Mouse (Mus musculus): ENCODE data around the gene Sys1. TPM values are rescaled to one million over a fixed set of nuclear protein-coding genes. Genes with fewer than 3 reads are reported as not detected.
A peak's percentile ranks its signal among the peaks of the same experiment; 100 is the strongest.

Gene Sys1
- polyA plus RNA-seq (2012; rRNA removed) (48.4 and 68.8 TPM in 2 replicates), polyA plus RNA-seq (2014; fragmentation: Nextera tagmentation; extraction: Ambion mirVana) (73.1 TPM in 2 replicates)

DNA sequence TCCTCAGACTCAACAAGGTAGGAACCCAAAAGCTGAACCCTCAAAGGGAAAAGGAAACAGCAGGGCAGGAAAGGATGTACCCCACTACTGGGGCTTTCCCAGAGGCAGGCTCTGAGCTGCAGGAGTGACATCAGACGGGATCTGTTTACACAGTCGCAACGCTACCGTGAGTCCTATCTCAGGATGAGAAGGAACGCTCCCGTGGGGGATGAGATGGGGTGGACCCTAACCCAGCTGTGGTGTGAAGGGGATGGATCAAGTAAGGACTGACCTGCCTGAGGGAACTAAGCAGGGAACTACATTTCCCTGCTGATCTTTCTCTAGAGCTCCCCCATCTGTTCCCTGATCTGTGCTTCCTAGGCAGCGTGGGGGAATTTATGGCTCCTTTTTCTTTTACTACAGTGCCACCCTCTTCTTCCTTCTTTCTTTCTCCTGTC is at the start of gene Sys1:
TSS of gene Sys1 (plus strand) at position 101 of the 437 bp plus-strand sequence.
- 3% methylated on average over 7 of the region's 7 CpGs for WGBS
- ATAC-seq (ENCODE audit: low FRiP score, low read depth) (no peak), DNase-seq (ENCODE audit: low spot score) (no peak)
- H3K27me3 ChIP-seq (ENCODE audit: control insufficient read depth, insufficient read depth, low read length), result no peaks in the 10 kb centered on the region
- no peaks in the 10 kb centered on the region for H3K9me3 ChIP-seq (ENCODE audit: control insufficient read depth, low read length)
- peaks cover 32% of the 10 kb centered on the region for H3K4me1 ChIP-seq (ENCODE audit: control insufficient read depth, insufficient read depth, low read length)
- no peak for TF ChIP-seq POLR2A (IDR thresholded peaks at IDR 0.05; ENCODE audit: borderline replicate concordance, extremely low read depth, insufficient read depth, insufficient read length)
- H3K4me2 ChIP-seq (replicated peaks; ENCODE audit: low read depth, low read length, severe bottlenecking), result peak within 1 kb of the TSS; percentile 26; the same call in 1 of the 2 replicates
- H3K4me3 ChIP-seq (replicated peaks; ENCODE audit: low read length), result 0 out of 2 replicates have a peak within 1 kb of the TSS, but pooled peaks have one; percentile 17
- H3K9ac ChIP-seq (ENCODE audit: low read depth, low read length, severe bottlenecking), result no peak within 1 kb of the TSS; the same call in 1 of the 2 replicates
- H3K27ac ChIP-seq (replicated peaks; ENCODE audit: low read depth, low read length), result no peak within 1 kb of the TSS
- no peaks in the 10 kb centered on the region for H3K36me3 ChIP-seq (ENCODE audit: control insufficient read depth, insufficient read depth, low read length)

- H3K4me1 ChIP-seq (ENCODE audit: control insufficient read depth, insufficient read depth, low read length), result peaks cover 19% of the 10 kb centered on the region
- no peak overlapping the region for H3K27ac ChIP-seq (replicated peaks; ENCODE audit: low read depth, low read length)
- no peak for ATAC-seq (ENCODE audit: low FRiP score, low read depth)
- no peaks in the 10 kb centered on the region for H3K9me3 ChIP-seq (ENCODE audit: control insufficient read depth, low read length)
- 3% methylated on average over 22 of the region's 22 CpGs for WGBS
- H3K4me2 ChIP-seq (replicated peaks; ENCODE audit: low read depth, low read length, severe bottlenecking), result no peak overlapping the region
- peak; percentile 69 for DNase-seq (ENCODE audit: low spot score)
- H3K9ac ChIP-seq (ENCODE audit: low read depth, low read length, severe bottlenecking), result no peak overlapping the region
- no peak overlapping the region for H3K4me3 ChIP-seq (replicated peaks; ENCODE audit: low read length)
- peaks cover 63% of the 10 kb centered on the region for H3K27me3 ChIP-seq (ENCODE audit: control insufficient read depth, insufficient read depth, low read length)
- no peaks in the 10 kb centered on the region for H3K36me3 ChIP-seq (ENCODE audit: control insufficient read depth, insufficient read depth, low read length)
- TF ChIP-seq POLR2A (IDR thresholded peaks at IDR 0.05; ENCODE audit: borderline replicate concordance, extremely low read depth, insufficient read depth, insufficient read length), result no peak
These were observed 49.1 kb upstream of the Sys1 start for GRCm38 (mm10) chr2:164407708-164408107.

DNA sequence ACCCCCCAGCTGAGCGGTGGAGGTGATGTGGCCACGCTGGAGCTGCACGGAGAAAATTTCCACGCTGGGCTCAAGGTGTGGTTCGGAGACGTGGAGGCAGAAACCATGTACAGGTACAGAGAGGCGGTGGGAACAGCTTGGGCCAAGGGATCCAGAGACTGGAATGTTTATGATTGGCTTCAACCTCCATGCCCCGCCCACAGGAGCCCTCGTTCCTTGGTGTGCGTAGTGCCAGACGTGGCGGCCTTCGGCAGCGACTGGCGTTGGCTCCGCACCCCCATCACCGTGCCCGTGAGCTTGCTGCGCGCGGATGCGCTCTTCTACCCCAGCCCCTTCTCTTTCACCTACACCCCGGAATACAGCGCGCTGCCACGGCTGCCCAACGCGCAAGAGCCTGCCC is 42.6 kb upstream of the Sys1 start:
- 24% methylated on average over 28 of the region's 28 CpGs for WGBS
- Histone ChIP-seq H3K4me3 (replicated peaks; ENCODE audit: low read length) (peak overlapping the region; percentile 18; the same call in 1 of the 2 replicates), H3K36me3 (ENCODE audit: control insufficient read depth, insufficient read depth, low read length) (no peaks in the 10 kb centered on the region), H3K9ac (ENCODE audit: low read depth, low read length, severe bottlenecking) (peak overlapping the region; percentile 41; the same call in 1 of the 2 replicates), H3K9me3 (ENCODE audit: control insufficient read depth, low read length) (no peaks in the 10 kb centered on the region), H3K27ac (replicated peaks; ENCODE audit: low read depth, low read length) (no peak overlapping the region), H3K27me3 (ENCODE audit: control insufficient read depth, insufficient read depth, low read length) (peaks cover 4% of the 10 kb centered on the region; the same call in 1 of the 2 replicates), H3K4me2 (replicated peaks; ENCODE audit: low read depth, low read length, severe bottlenecking) (peak overlapping the region; percentile 47), H3K4me1 (ENCODE audit: control insufficient read depth, insufficient read depth, low read length) (peaks cover 9% of the 10 kb centered on the region)
- TF ChIP-seq POLR2A (IDR thresholded peaks at IDR 0.05; ENCODE audit: borderline replicate concordance, extremely low read depth, insufficient read depth, insufficient read length), result no peak
- 0 out of 2 replicates have a peak, but pooled peaks have one; percentile 15 for ATAC-seq (ENCODE audit: low FRiP score, low read depth)
- no peak for DNase-seq (ENCODE audit: low spot score)

- H3K9ac ChIP-seq (ENCODE audit: low read depth, low read length, severe bottlenecking), result peak overlapping the region; percentile 41; the same call in 1 of the 2 replicates
- DNase-seq (ENCODE audit: low spot score) (no peak), ATAC-seq (ENCODE audit: low FRiP score, low read depth) (no peak)
- H3K27me3 ChIP-seq (ENCODE audit: control insufficient read depth, insufficient read depth, low read length), result 0 out of 2 replicates have a peak, but pooled peaks cover under 1% of the 10 kb centered on the region
- H3K4me2 ChIP-seq (replicated peaks; ENCODE audit: low read depth, low read length, severe bottlenecking), result peak overlapping the region; percentile 47
- no peak overlapping the region for H3K27ac ChIP-seq (replicated peaks; ENCODE audit: low read depth, low read length)
- no peaks in the 10 kb centered on the region for H3K9me3 ChIP-seq (ENCODE audit: control insufficient read depth, low read length)
- TF ChIP-seq POLR2A (IDR thresholded peaks at IDR 0.05; ENCODE audit: borderline replicate concordance, extremely low read depth, insufficient read depth, insufficient read length), result no peak
- no peaks in the 10 kb centered on the region for H3K36me3 ChIP-seq (ENCODE audit: control insufficient read depth, insufficient read depth, low read length)
- H3K4me3 ChIP-seq (replicated peaks; ENCODE audit: low read length), result peak overlapping the region; percentile 18; the same call in 1 of the 2 replicates
- 66% methylated on average over 10 of the region's 10 CpGs for WGBS
- peaks cover 9% of the 10 kb centered on the region for H3K4me1 ChIP-seq (ENCODE audit: control insufficient read depth, insufficient read depth, low read length)
These were observed 42.2 kb upstream of the Sys1 start for GRCm38 (mm10) chr2:164414581-164414980.

DNA sequence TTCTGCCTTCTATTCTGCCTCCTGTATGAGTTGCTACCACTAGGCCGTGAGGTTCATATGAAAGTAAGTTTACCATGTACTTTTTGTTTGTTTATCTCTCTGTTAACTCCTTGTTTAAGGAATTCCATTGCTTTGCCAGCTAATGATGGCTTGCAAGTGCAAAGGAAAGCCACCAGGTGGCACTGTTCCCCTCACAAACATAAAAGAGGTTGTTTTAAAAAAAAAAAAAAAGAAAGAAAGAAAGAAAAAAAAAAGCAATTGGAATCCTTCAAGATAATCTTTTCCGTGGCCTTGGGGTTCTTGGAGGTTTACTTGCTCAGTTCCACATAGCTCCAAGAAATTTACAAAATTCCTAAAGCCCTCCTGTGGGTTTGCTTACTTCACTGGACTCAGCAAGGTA is 39.6 kb upstream of the Sys1 start:
- WGBS, result 0% methylated on average over 2 of the region's 2 CpGs
- Histone ChIP-seq H3K9ac (ENCODE audit: low read depth, low read length, severe bottlenecking) (no peak overlapping the region), H3K27me3 (ENCODE audit: control insufficient read depth, insufficient read depth, low read length) (no peaks in the 10 kb centered on the region), H3K27ac (replicated peaks; ENCODE audit: low read depth, low read length) (no peak overlapping the region), H3K36me3 (ENCODE audit: control insufficient read depth, insufficient read depth, low read length) (no peaks in the 10 kb centered on the region), H3K9me3 (ENCODE audit: control insufficient read depth, low read length) (no peaks in the 10 kb centered on the region), H3K4me3 (replicated peaks; ENCODE audit: low read length) (no peak overlapping the region), H3K4me2 (replicated peaks; ENCODE audit: low read depth, low read length, severe bottlenecking) (no peak overlapping the region), H3K4me1 (ENCODE audit: control insufficient read depth, insufficient read depth, low read length) (peaks cover 9% of the 10 kb centered on the region)
- no peak for ATAC-seq (ENCODE audit: low FRiP score, low read depth)
- TF ChIP-seq POLR2A (IDR thresholded peaks at IDR 0.05; ENCODE audit: borderline replicate concordance, extremely low read depth, insufficient read depth, insufficient read length), result no peak
- DNase-seq (ENCODE audit: low spot score), result no peak

Data from limb, embryonic 14.5 days (tissue).